ENCODE assay signal across 1 mouse cellular context in the genomic region with DNA sequence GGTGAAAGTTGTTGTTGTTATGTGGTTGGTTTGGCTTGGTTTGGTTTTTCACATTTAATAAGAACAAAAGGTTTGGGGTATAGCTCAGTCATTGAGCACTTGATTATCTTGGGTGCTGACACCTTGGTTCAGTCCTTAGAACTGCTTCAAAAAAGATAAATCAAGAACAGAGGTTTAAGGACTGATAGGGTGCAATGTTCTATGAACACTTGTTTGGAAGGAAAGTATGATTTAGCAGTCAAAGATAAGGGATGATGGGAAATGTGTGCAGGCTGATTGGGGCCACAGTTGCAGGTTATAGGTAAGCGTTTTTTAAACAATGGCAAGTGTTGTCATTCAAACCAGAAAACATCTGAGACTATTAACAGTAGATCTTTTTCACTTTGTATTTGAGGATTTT.
TF ChIP-seq lines count a peak whose summit lies in the region.

No protein-coding gene starts in this region.

TF ChIP-seq in MEL, 35 proteins besides CTCF, POLR2A, EP300 and RAD21 (continued from another document):
- TF ChIP-seq GABPA (IDR thresholded peaks at IDR 0.05; ENCODE audit: low read depth, low read length) (no peak), KAT2A (conservative IDR thresholded peaks at IDR 0.05; ENCODE audit: low read depth, low read length) (no peak), NRF1 (IDR thresholded peaks at IDR 0.05; ENCODE audit: insufficient read depth, low read depth, low read length, poor library complexity, severe bottlenecking) (no peak), SIN3A (IDR thresholded peaks at IDR 0.05; ENCODE audit: low read length) (peak; percentile 60), ZMIZ1 (IDR thresholded peaks at IDR 0.05; ENCODE audit: low read depth, low read length) (no peak), USF2 (IDR thresholded peaks at IDR 0.05; ENCODE audit: borderline replicate concordance in 1 of 2, insufficient read depth in 1 of 2, low read depth in 1 of 2, low read length in 2 of 2) (no peak), CHD1 (IDR thresholded peaks at IDR 0.05; ENCODE audit: low read depth, low read length) (no peak), ZNF384 (IDR thresholded peaks at IDR 0.05; ENCODE audit: low read depth, low read length) (0 out of 2 replicates have a peak, but pooled peaks have one; percentile 18), BHLHE40 (IDR thresholded peaks at IDR 0.05; ENCODE audit: borderline replicate concordance, low read depth, low read length) (peak; percentile 25; the same call in 1 of the 2 replicates), SMC3 (IDR thresholded peaks at IDR 0.05; ENCODE audit: low read depth, low read length) (no peak)
